Comparison of ENCODE assay signal across 16 mouse cellular contexts in genomic region chr3:123353661-123354060, GRCm38 (mm10). TPM values are rescaled to one million over a fixed set of nuclear protein-coding genes. Genes with fewer than 3 reads are reported as not detected.
DNase-seq lines count a peak whose midpoint lies in the region; ATAC-seq and TF ChIP-seq lines count a peak whose summit lies in the region.
"Had no signal": no experiment of that assay in that cellular context is flagged by ENCODE, and none has a peak within 500 bp of the region (broad histone marks: within the 10 kb centered on the region; RNA-seq: fewer than 3 reads in every experiment).

No protein-coding gene starts in this region.

- DNase-seq in forebrain, embryonic 14.5 days (ENCODE audit: low spot score) = no peak
- DNase-seq in hindbrain, postnatal 0 days (ENCODE audit: low spot score) = no peak
- DNase-seq in kidney, postnatal 4 days = no peak
- DNase-seq in kidney, postnatal 36 days = peak; percentile 28 to 60
- DNase-seq in layer of hippocampus, adult 2 months (ENCODE audit: low spot score in 2 of 2) = no peak
- DNase-seq: cerebellum, adult 9-11 months; liver, embryonic 13.5 days; right cerebral cortex, postnatal 25 days had no signal

- no peak overlapping the region for H3K4me2 ChIP-seq in forebrain, embryonic 13.5 days
- no peak overlapping the region for H3K4me2 ChIP-seq in forebrain, embryonic 14.5 days (ENCODE audit: low read length)
- no peak overlapping the region for H3K4me2 ChIP-seq in hindbrain, postnatal 0 days (ENCODE audit: low read depth, low read length)
- H3K4me2 ChIP-seq in hindbrain, embryonic 13.5 days = no peak overlapping the region
- no peak overlapping the region for H3K4me2 ChIP-seq in kidney, embryonic 16.5 days (replicated peaks; ENCODE audit: low read depth, low read length)
- H3K4me2 ChIP-seq: heart, embryonic 11.5 days; liver, embryonic 13.5 days; lung, embryonic 14.5 days had no signal

- H3K27me3 ChIP-seq in forebrain, embryonic 13.5 days = no peaks in the 10 kb centered on the region
- no peaks in the 10 kb centered on the region for H3K27me3 ChIP-seq in forebrain, embryonic 14.5 days (replicated peaks; ENCODE audit: control insufficient read depth, insufficient read depth, low read length)
- H3K27me3 ChIP-seq in hindbrain, postnatal 0 days (ENCODE audit: insufficient read depth, low read length) = no peaks in the 10 kb centered on the region
- H3K27me3 ChIP-seq in hindbrain, embryonic 13.5 days = no peaks in the 10 kb centered on the region
- no peaks in the 10 kb centered on the region for H3K27me3 ChIP-seq in kidney, embryonic 16.5 days (ENCODE audit: insufficient read depth, low read length)
- H3K27me3 ChIP-seq: CH12.LX; liver, embryonic 13.5 days had no signal

- no peaks in the 10 kb centered on the region for H3K9me3 ChIP-seq in forebrain, embryonic 13.5 days (replicated peaks)
- H3K9me3 ChIP-seq in forebrain, embryonic 14.5 days (replicated peaks; ENCODE audit: control insufficient read depth, low read length) = no peaks in the 10 kb centered on the region
- H3K9me3 ChIP-seq in hindbrain, postnatal 0 days (ENCODE audit: low read length) = no peaks in the 10 kb centered on the region
- H3K9me3 ChIP-seq in hindbrain, embryonic 13.5 days = no peaks in the 10 kb centered on the region
- H3K9me3 ChIP-seq in kidney, embryonic 16.5 days (ENCODE audit: low read length) = no peaks in the 10 kb centered on the region
- H3K9me3 ChIP-seq: liver, embryonic 13.5 days had no signal

- no peak overlapping the region for H3K4me3 ChIP-seq in forebrain, embryonic 13.5 days
- no peak overlapping the region for H3K4me3 ChIP-seq in forebrain, embryonic 14.5 days (ENCODE audit: low read depth, low read length)
- no peak overlapping the region for H3K4me3 ChIP-seq in hindbrain, postnatal 0 days (ENCODE audit: low read length)
- H3K4me3 ChIP-seq in hindbrain, embryonic 13.5 days = no peak overlapping the region
- H3K4me3 ChIP-seq in kidney, embryonic 16.5 days (ENCODE audit: low read length) = no peak overlapping the region
- H3K4me3 ChIP-seq in layer of hippocampus, adult 2 months = no peak overlapping the region
- H3K4me3 ChIP-seq: liver, embryonic 13.5 days; myocyte had no signal

- 90% methylated on average over 12 of the region's 12 CpGs for WGBS in forebrain, embryonic 13.5 days
- WGBS in forebrain, embryonic 14.5 days = 93% methylated on average over 12 of the region's 12 CpGs
- 90% methylated on average over 12 of the region's 12 CpGs for WGBS in hindbrain, postnatal 0 days
- 94% methylated on average over 12 of the region's 12 CpGs for WGBS in hindbrain, embryonic 13.5 days
- WGBS in kidney, embryonic 16.5 days = 88% methylated on average over 12 of the region's 12 CpGs

- no peak for TF ChIP-seq CTCF in hindbrain, postnatal 0 days (IDR thresholded peaks at IDR 0.05; ENCODE audit: low read depth)
- TF ChIP-seq CTCF in layer of hippocampus, adult 2 months (conservative IDR thresholded peaks at IDR 0.05) = no peak

- H3K4me1 ChIP-seq in forebrain, embryonic 13.5 days = no peaks in the 10 kb centered on the region
- H3K4me1 ChIP-seq in forebrain, embryonic 14.5 days (ENCODE audit: control insufficient read depth, insufficient read depth, low read length) = no peaks in the 10 kb centered on the region
- no peaks in the 10 kb centered on the region for H3K4me1 ChIP-seq in hindbrain, postnatal 0 days (ENCODE audit: insufficient read depth, low read length)
- H3K4me1 ChIP-seq in hindbrain, embryonic 13.5 days (replicated peaks) = no peaks in the 10 kb centered on the region
- H3K4me1 ChIP-seq in kidney, embryonic 16.5 days (ENCODE audit: insufficient read depth, low read length) = no peaks in the 10 kb centered on the region
- H3K4me1 ChIP-seq: liver, embryonic 13.5 days had no signal

- no peaks in the 10 kb centered on the region for H3K36me3 ChIP-seq in forebrain, embryonic 13.5 days (ENCODE audit: poor library complexity, severe bottlenecking)
- H3K36me3 ChIP-seq in forebrain, embryonic 14.5 days (ENCODE audit: control insufficient read depth, insufficient read depth, low read length) = no peaks in the 10 kb centered on the region
- 0 out of 2 replicates have a peak, but pooled peaks cover 5% of the 10 kb centered on the region for H3K36me3 ChIP-seq in hindbrain, postnatal 0 days (ENCODE audit: insufficient read depth, low read length)
- no peaks in the 10 kb centered on the region for H3K36me3 ChIP-seq in hindbrain, embryonic 13.5 days
- H3K36me3 ChIP-seq in kidney, embryonic 16.5 days (ENCODE audit: insufficient read depth, low read length) = peaks cover 33% of the 10 kb centered on the region

- no peak overlapping the region for H3K9ac ChIP-seq in forebrain, embryonic 13.5 days
- H3K9ac ChIP-seq in forebrain, embryonic 14.5 days (ENCODE audit: low read length) = no peak overlapping the region
- no peak overlapping the region for H3K9ac ChIP-seq in hindbrain, postnatal 0 days (replicated peaks; ENCODE audit: low read length)
- no peak overlapping the region for H3K9ac ChIP-seq in hindbrain, embryonic 13.5 days
- H3K9ac ChIP-seq in kidney, embryonic 16.5 days (replicated peaks; ENCODE audit: low read length) = no peak overlapping the region
- H3K9ac ChIP-seq: liver, embryonic 13.5 days; lung, embryonic 14.5 days had no signal

- H3K27ac ChIP-seq in forebrain, embryonic 13.5 days = no peak overlapping the region
- H3K27ac ChIP-seq in forebrain, embryonic 14.5 days (ENCODE audit: low read depth, low read length) = no peak overlapping the region
- no peak overlapping the region for H3K27ac ChIP-seq in hindbrain, postnatal 0 days
- H3K27ac ChIP-seq in hindbrain, embryonic 13.5 days = no peak overlapping the region
- no peak overlapping the region for H3K27ac ChIP-seq in kidney, embryonic 16.5 days (ENCODE audit: low read length)
- no peak overlapping the region for H3K27ac ChIP-seq in layer of hippocampus, adult 2 months
- H3K27ac ChIP-seq: liver, embryonic 13.5 days had no signal

- 0 out of 2 replicates have a peak, but pooled peaks have one; percentile 36 for ATAC-seq in forebrain, embryonic 13.5 days
- no peak for ATAC-seq in forebrain, embryonic 14.5 days
- ATAC-seq in hindbrain, postnatal 0 days = peak; percentile 18; the same call in 1 of the 2 replicates
- ATAC-seq in hindbrain, embryonic 13.5 days (ENCODE audit: low FRiP score) = no peak
- 0 out of 2 replicates have a peak, but pooled peaks have one; percentile 27 for ATAC-seq in kidney, embryonic 16.5 days (ENCODE audit: low FRiP score, low TSS enrichment)
- ATAC-seq: hindbrain, embryonic 16.5 days had no signal

RNA-seq across cellular contexts. Expression of gene Mettl14, which starts 32.2 kb away (rescaled TPM):
- polyA plus RNA-seq in forebrain, embryonic 13.5 days (2015; fragmentation: Nextera tagmentation; extraction: Ambion mirVana) = 33.0 and 33.7 TPM in 2 replicates
- 17.6 and 19.9 TPM in 2 replicates for polyA plus RNA-seq in forebrain, embryonic 14.5 days (2014; fragmentation: Nextera tagmentation; extraction: Ambion mirVana)
- 4.7 and 6.3 TPM in 2 replicates for total RNA-seq in hindbrain, postnatal 0 days (2014; rRNA removed)
- 15.6 and 19.5 TPM in 2 replicates for polyA plus RNA-seq in hindbrain, postnatal 0 days (2015; fragmentation: Nextera tagmentation; extraction: Ambion mirVana)
- 24.0 and 25.0 TPM in 2 replicates for polyA plus RNA-seq in hindbrain, embryonic 13.5 days (2015; fragmentation: Nextera tagmentation; extraction: Ambion mirVana)
- polyA plus RNA-seq in kidney, embryonic 16.5 days (2015; fragmentation: Nextera tagmentation; extraction: Ambion mirVana) = 29.5 and 30.7 TPM in 2 replicates
- 10 to 100 TPM; 14.9 to 19.1 TPM for total RNA-seq in layer of hippocampus, adult 2 months (2021)

Comparison
In these comparisons a context has a peak if more than half of its experiments do, and no peak if none do; other contexts are left out.
1. ATAC-seq: peak in forebrain, embryonic 13.5 days (single experiment), hindbrain, postnatal 0 days (single experiment) and kidney, embryonic 16.5 days (single experiment); none in forebrain, embryonic 14.5 days (single experiment) and hindbrain, embryonic 13.5 days (single experiment).
2. DNase-seq: peak in kidney, postnatal 36 days (2 of 2); none in forebrain, embryonic 14.5 days (single experiment), hindbrain, postnatal 0 days (single experiment), kidney, postnatal 4 days (0 of 2) and layer of hippocampus, adult 2 months (0 of 2).